Mouse (Mus musculus) midbrain, embryonic 16.5 days (tissue): ENCODE data around the gene Zfp84. TPM values are rescaled to one million over a fixed set of nuclear protein-coding genes. Genes with fewer than 3 reads are reported as not detected.

Source experiments
- ATAC-seq: fragments of 200-750 bp; cut with Nextera tagmentation; 2 replicates; pipeline ENCODE4 v1.8.0; 2017; ENCODE audit warnings: moderate TSS enrichment
- H3K27ac ChIP-seq: fragments of 300-500 bp; sonication (generic); 2 replicates; pipeline ENCODE4 v1.5.1; 2014; ENCODE audit warnings: mild to moderate bottlenecking, low read length, mixed read lengths
- H3K27me3 ChIP-seq: fragments of 300-500 bp; sonication (generic); 2 replicates; pipeline ENCODE4 v1.6.1; 2014; ENCODE audit warnings: low read depth, low read length, mixed read lengths; ENCODE audit not compliant: control insufficient read depth, insufficient read depth
- H3K36me3 ChIP-seq: fragments of 300-500 bp; sonication (generic); 2 replicates; pipeline ENCODE4 v1.6.1; 2014; ENCODE audit warnings: mild to moderate bottlenecking, low read length, moderate library complexity, mixed read lengths; ENCODE audit not compliant: control insufficient read depth, insufficient read depth
- H3K4me1 ChIP-seq: fragments of 300-500 bp; sonication (generic); 2 replicates; pipeline ENCODE4 v1.6.1; 2014; ENCODE audit warnings: mild to moderate bottlenecking, low read length, mixed read lengths; ENCODE audit not compliant: control insufficient read depth, insufficient read depth
- H3K4me2 ChIP-seq: fragments of 300-500 bp; sonication (generic); 2 replicates; pipeline ENCODE4 v1.6.1; 2014; ENCODE audit warnings: mild to moderate bottlenecking, low read length, mixed read lengths
- H3K4me3 ChIP-seq: fragments of 300-500 bp; sonication (generic); 2 replicates; pipeline ENCODE4 v1.5.1; 2014; ENCODE audit warnings: low read depth, mild to moderate bottlenecking, low read length, moderate library complexity, mixed read lengths
- H3K9ac ChIP-seq: fragments of 300-500 bp; sonication (generic); 2 replicates; pipeline ENCODE4 v1.6.1; 2014; ENCODE audit warnings: low read depth, low read length, mixed read lengths
- H3K9me3 ChIP-seq: fragments of 300-500 bp; sonication (generic); replicated peaks from 2 replicates; pipeline ENCODE4 v1.6.1; 2014; ENCODE audit warnings: mild to moderate bottlenecking, low read length, mixed read lengths; ENCODE audit not compliant: control insufficient read depth, poor library complexity, severe bottlenecking
- WGBS: fragments of 180-500 bp; shearing (Covaris S2); extraction: QIAGEN DNeasy Blood & Tissue Kit; methylation state at CpG from one replicate; pipeline ENCODE4 v1.1.7; 2014; 5-methylcytosine and 5-hydroxymethylcytosine counted together
- polyA plus RNA-seq: library from polyadenylated mRNA; unstranded; fragments of >200 nt; fragmentation: Nextera tagmentation; extraction: Ambion mirVana; gene quantifications from 2 replicates; pipeline ENCODE4 v1.2.1, GENCODE M21; 2015

Gene Zfp84
- polyA plus RNA-seq, 1 experiment from 2014 or later: 15.4 TPM

DNA sequence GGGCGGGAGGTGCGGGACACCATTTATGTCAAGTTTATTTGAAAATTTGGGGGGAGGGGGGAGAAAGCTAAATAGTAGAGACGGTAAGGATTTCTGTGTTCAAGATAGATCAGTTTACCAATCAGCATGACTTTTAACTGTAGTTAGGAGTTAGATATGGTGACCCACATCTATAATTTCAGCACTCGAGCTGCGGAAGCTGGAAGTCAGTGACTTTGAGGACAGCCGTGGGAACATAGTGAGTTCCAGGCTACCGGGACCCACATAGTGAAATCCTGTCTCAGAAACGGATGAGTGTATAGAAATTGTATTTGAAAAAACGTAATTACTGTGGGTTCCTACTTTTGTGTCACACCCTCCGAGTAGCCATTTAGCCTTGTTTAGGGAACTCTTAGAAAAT is 628 bp downstream of the Zfp84 start:
- no peak for ATAC-seq

DNA sequence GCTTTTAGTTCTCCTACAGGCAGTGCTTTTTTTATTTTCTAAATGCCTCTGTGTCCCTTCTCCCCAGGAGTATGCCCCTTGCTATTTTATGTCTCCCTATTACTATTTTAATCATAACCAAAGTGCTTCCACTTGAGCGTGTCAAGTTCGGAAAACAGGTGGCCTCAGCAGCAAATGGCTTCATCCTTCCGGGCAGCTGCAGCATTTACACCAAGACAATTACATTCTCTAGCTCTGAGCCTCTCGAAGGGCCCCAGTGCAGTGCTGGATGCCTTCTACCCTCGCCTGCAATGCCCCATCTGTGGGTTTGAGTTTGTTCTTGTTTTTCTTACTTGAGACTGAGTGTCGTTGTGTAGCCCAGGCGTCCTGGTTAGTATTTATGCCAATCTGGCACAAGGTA is 5.2 kb downstream of the Zfp84 start:
- H3K27me3 ChIP-seq: no peaks in the 10 kb centered on the region
- H3K9me3 ChIP-seq: no peaks in the 10 kb centered on the region
- peaks cover 40% of the 10 kb centered on the region for H3K36me3 ChIP-seq
- no peak overlapping the region for H3K4me3 ChIP-seq
- no peak overlapping the region for H3K4me2 ChIP-seq
- peaks cover 10% of the 10 kb centered on the region for H3K4me1 ChIP-seq
- ATAC-seq: no peak
- no peak overlapping the region for H3K27ac ChIP-seq
- WGBS: 92% methylated on average over 7 of the region's 7 CpGs
- no peak overlapping the region for H3K9ac ChIP-seq

More for the DNA sequence above, 628 bp downstream of the Zfp84 start:
- Histone ChIP-seq H3K36me3 (peaks cover 8% of the 10 kb centered on the region), H3K27ac (peak overlapping the region; percentile 53), H3K27me3 (no peaks in the 10 kb centered on the region), H3K4me3 (peak overlapping the region; percentile 52), H3K4me1 (peaks cover 19% of the 10 kb centered on the region), H3K4me2 (peak overlapping the region; percentile 85), H3K9ac (peak overlapping the region; percentile 60), H3K9me3 (no peaks in the 10 kb centered on the region)
- WGBS: 7% methylated on average over 10 of the region's 10 CpGs

DNA sequence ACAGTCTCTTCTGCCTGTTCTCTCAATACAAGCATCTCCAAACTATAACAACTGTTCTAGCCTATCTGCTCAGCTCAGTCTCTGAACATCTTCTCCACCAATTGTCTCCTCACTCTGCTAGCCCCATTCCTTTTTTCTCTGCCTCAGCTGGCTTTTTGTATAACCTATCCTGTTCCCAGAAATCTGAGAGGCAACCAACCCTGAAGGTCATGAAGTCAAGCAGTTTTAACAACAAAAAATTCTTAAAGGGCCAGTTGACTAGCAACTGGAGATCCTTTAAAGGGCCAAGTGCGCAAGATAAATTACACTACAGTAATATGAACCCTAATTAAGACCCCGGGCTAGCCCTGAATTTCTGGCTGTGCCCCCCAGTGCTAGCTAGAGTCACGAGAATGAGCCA is 6.0 kb downstream of the Zfp84 start:
- whole genome bisulfite sequencing: 94% methylated on average over 3 of the region's 3 CpGs
- peaks cover 41% of the 10 kb centered on the region for H3K36me3 ChIP-seq
- no peak for ATAC-seq

DNA sequence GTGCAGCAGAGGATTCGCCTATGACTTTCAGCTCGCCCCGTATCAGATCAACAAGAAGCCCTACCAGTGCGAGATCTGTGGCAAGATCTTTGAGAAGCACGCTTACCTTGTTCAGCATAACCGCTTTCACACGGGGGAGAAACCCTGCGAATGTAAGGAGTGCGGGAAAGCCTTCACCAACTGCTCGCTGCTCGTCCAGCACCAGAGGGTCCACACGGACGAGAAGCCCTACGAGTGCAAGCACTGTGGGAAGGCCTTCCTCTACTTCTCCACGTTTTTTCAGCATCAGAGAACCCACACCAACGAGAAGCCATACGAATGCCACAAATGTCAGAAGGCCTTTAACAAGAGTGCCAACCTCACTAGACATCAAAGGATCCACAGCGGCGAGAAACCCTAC is 8.2 kb downstream of the Zfp84 start:
- Histone ChIP-seq H3K36me3 (peaks cover 43% of the 10 kb centered on the region), H3K9me3 (no peaks in the 10 kb centered on the region), H3K4me1 (no peaks in the 10 kb centered on the region), H3K27ac (no peak overlapping the region), H3K4me3 (no peak overlapping the region), H3K9ac (no peak overlapping the region), H3K27me3 (no peaks in the 10 kb centered on the region), H3K4me2 (no peak overlapping the region)
- ATAC-seq: no peak
- 96% methylated on average over 19 of the region's 19 CpGs for WGBS

More for the DNA sequence above, 6.0 kb downstream of the Zfp84 start:
- H3K4me3 ChIP-seq: no peak overlapping the region
- no peaks in the 10 kb centered on the region for H3K27me3 ChIP-seq
- H3K9me3 ChIP-seq: no peaks in the 10 kb centered on the region
- no peak overlapping the region for H3K9ac ChIP-seq
- H3K27ac ChIP-seq: no peak overlapping the region
- peaks cover 5% of the 10 kb centered on the region for H3K4me1 ChIP-seq
- no peak overlapping the region for H3K4me2 ChIP-seq

DNA sequence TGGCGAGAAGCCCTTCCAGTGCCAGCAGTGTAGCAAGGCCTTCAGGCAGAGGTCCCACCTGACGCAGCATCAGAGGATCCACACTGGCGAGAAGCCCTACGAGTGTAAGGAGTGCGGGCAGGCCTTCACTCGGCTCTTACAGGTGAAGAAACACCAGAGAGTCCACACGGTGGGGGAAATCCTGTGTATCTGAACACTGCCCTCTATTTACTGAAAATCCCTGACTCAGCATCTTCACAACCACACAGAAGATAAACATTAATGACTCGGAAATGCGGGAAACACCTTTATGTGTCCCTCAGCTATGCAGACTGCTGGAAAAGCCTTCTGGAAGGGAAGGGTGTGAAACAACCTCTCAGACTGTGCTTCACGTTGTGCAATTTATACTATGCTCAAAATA is 9.0 kb downstream of the Zfp84 start:
- no peak overlapping the region for H3K27ac ChIP-seq
- 97% methylated on average over 10 of the region's 10 CpGs for WGBS
- no peak overlapping the region for H3K4me2 ChIP-seq
- no peaks in the 10 kb centered on the region for H3K4me1 ChIP-seq
- no peaks in the 10 kb centered on the region for H3K9me3 ChIP-seq
- H3K36me3 ChIP-seq: peaks cover 43% of the 10 kb centered on the region
- no peak overlapping the region for H3K4me3 ChIP-seq
- H3K9ac ChIP-seq: no peak overlapping the region
- no peaks in the 10 kb centered on the region for H3K27me3 ChIP-seq
- no peak for ATAC-seq

DNA sequence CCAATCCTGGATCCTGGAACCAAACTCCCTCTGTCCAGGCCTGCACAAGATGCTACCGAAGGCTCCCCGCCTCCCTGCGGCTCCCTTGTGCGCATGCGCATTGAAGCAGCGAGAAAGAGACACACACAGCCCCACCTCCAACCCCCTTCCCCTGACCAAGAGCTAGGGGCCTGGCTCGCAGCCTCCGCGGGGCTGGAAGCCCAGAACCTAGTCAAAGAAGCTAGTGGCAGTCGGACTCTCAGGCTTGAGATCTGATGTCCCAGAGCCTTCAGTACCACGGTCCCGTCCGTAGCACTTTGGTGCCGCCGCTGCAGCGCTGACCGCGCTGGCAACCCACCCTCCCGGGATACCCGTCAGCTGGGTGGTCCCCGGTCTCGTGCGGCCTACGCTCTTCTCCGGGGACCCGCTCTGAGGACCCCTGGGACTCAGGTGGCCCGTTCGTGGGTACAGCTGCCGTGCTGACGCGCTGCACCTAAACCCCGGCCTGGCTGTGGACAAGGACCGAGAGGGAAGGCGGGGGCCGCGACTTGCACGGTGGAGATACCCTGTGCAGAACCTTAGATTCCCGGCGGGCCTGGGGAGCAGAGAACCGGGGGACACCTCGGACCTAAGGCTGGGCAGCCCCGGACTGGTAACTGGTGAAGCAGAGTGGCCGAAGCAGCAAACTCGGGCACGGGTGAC is 15.7 kb downstream of the Zfp84 start, which contains the start of gene Zfp30:
Gene Zfp30 (plus strand): TSS at position 128 of the 681 bp plus-strand sequence.
- no peaks in the 10 kb centered on the region for H3K27me3 ChIP-seq
- H3K9me3 ChIP-seq: no peaks in the 10 kb centered on the region
- peak within 1 kb of the TSS; percentile 94 for H3K9ac ChIP-seq
- peak within 1 kb of the TSS; percentile 88 for H3K4me3 ChIP-seq
- peak; percentile 98 for ATAC-seq
- H3K4me1 ChIP-seq: peaks cover 19% of the 10 kb centered on the region
- peak within 1 kb of the TSS; percentile 70 for H3K4me2 ChIP-seq
- peak within 1 kb of the TSS; percentile 93 for H3K27ac ChIP-seq
- WGBS: under 1% methylated on average over 45 of the region's 45 CpGs
- peaks cover 17% of the 10 kb centered on the region for H3K36me3 ChIP-seq

DNA sequence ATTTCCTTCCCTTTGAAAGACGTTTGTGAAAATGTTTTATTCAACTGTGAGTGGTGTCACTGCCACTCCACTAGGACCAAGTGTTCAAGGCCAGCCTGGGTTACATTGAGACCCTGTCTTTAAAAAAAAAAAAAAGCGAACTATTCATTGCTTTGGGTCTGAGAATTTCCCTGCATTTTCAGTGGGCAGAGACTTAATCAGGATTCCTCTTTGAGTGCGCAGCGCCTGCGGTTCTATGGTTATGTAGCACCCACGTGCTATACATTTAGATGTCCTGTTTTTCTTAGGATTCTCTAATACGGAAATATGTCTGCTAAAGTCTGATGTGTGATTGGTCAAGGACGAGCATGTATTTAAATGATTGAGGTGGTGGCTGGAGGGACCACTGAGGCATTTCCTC is 16.7 kb downstream of the Zfp84 start:
- ATAC-seq: no peak
- Histone ChIP-seq H3K4me2 (peak overlapping the region; percentile 70), H3K4me1 (peaks cover 19% of the 10 kb centered on the region), H3K4me3 (peak overlapping the region; percentile 88), H3K36me3 (peaks cover 24% of the 10 kb centered on the region), H3K27me3 (no peaks in the 10 kb centered on the region), H3K27ac (no peak overlapping the region), H3K9me3 (no peaks in the 10 kb centered on the region), H3K9ac (peak overlapping the region; percentile 65)
- 44% methylated on average over 8 of the region's 8 CpGs for whole genome bisulfite sequencing

DNA sequence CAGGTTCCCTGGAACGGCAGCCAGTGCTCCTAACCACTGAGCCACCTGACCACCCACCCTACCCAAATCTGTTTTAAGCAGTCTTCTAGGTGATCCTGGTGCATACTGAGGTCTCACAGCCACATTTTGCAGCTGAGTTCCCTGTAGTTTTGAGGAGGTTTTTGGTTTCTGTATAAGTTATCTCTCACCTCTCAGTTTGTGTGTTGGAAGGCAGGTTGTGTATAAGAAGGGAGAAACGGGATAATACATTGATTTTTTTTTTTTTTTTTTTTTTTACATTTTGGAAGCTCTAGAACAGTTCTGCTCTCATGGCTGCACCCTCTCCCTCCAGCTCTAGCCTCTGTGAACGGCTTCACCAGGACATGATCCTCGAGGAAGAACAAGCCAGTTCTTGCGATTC is 17.5 kb downstream of the Zfp84 start:
- Histone ChIP-seq H3K36me3 (peaks cover 33% of the 10 kb centered on the region), H3K27me3 (no peaks in the 10 kb centered on the region), H3K4me1 (peaks cover 19% of the 10 kb centered on the region), H3K4me2 (peak overlapping the region; percentile 70), H3K27ac (no peak overlapping the region), H3K9ac (peak overlapping the region; percentile 65), H3K4me3 (peak overlapping the region; percentile 88), H3K9me3 (no peaks in the 10 kb centered on the region)
- WGBS: 78% methylated on average over 5 of the region's 5 CpGs
- ATAC-seq: no peak

DNA sequence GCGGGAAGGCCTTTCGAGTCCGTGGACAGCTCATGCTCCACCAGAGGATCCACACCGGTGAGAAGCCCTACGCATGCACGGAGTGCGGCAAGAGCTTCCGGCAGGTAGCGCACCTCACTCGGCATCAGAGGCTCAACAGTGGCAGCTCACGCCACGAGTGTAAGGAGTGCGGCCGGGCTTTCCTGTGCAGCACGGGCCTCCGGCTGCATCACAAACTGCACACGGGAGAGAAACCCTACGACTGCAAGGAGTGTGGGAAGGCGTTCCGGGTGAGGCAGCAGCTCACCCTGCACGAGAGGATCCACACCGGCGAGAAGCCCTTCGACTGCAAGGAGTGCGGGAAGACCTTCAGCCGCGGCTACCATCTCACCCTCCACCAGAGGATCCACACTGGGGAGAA is 24.6 kb downstream of the Zfp84 start:
- no peak overlapping the region for H3K27ac ChIP-seq
- peaks cover 54% of the 10 kb centered on the region for H3K36me3 ChIP-seq
- H3K9ac ChIP-seq: no peak overlapping the region
- no peak overlapping the region for H3K4me3 ChIP-seq
- no peak overlapping the region for H3K4me2 ChIP-seq
- no peaks in the 10 kb centered on the region; the same call in 1 of the 2 replicates for H3K9me3 ChIP-seq
- ATAC-seq: no peak
- WGBS: 32% methylated on average over 27 of the region's 27 CpGs
- no peaks in the 10 kb centered on the region for H3K4me1 ChIP-seq
- H3K27me3 ChIP-seq: no peaks in the 10 kb centered on the region
